Mouse (Mus musculus): ENCODE results near the gene C8g. TPM values are rescaled to one million over a fixed set of nuclear protein-coding genes. Genes with fewer than 3 reads are reported as not detected.

Gene C8g
- polyA plus RNA-seq, 1 experiment from 2014 or later: 6.4 TPM

- no peak for ATAC-seq (ENCODE audit: low FRiP score)
- Histone ChIP-seq H3K36me3 (no peaks in the 10 kb centered on the region), H3K9ac (replicated peaks) (no peak overlapping the region), H3K9me3 (replicated peaks) (no peaks in the 10 kb centered on the region), H3K4me3 (replicated peaks) (no peak overlapping the region), H3K27me3 (replicated peaks) (no peaks in the 10 kb centered on the region), H3K4me1 (no peaks in the 10 kb centered on the region), H3K4me2 (no peak overlapping the region), H3K27ac (replicated peaks) (no peak overlapping the region)
- 86% methylated on average over 8 of the region's 8 CpGs for WGBS
These were observed 24.0 kb downstream of the C8g start for GRCm38 (mm10) chr2:25477541-25477940.

- WGBS: 76% methylated on average over 2 of the region's 2 CpGs
- ATAC-seq (ENCODE audit: low FRiP score): no peak
- peaks cover 10% of the 10 kb centered on the region; the same call in 1 of the 2 replicates for H3K4me1 ChIP-seq
- no peak overlapping the region for H3K4me3 ChIP-seq (replicated peaks)
- H3K27ac ChIP-seq (replicated peaks): no peak overlapping the region
- H3K9ac ChIP-seq (replicated peaks): no peak overlapping the region
- H3K4me2 ChIP-seq: no peak overlapping the region
- H3K9me3 ChIP-seq (replicated peaks): no peaks in the 10 kb centered on the region
- H3K36me3 ChIP-seq: no peaks in the 10 kb centered on the region
- no peaks in the 10 kb centered on the region for H3K27me3 ChIP-seq (replicated peaks)
These were observed 29.0 kb downstream of the C8g start for GRCm38 (mm10) chr2:25472550-25472949.

- WGBS: 65% methylated on average over 6 of the region's 6 CpGs
- Histone ChIP-seq H3K9me3 (replicated peaks) (no peaks in the 10 kb centered on the region), H3K9ac (replicated peaks) (no peak within 1 kb of the TSS)
These were observed 31.6 kb downstream of the C8g start, which contains the start of gene Ptgds for GRCm38 (mm10) chr2:25469969-25470368. Ptgds (minus strand) TSS chr2:25470046.

GRCm38 (mm10) chr2:25468962-25469915 is 32.3 kb downstream of the C8g start:
- no peak overlapping the region for H3K4me3 ChIP-seq (replicated peaks)
- H3K36me3 ChIP-seq: no peaks in the 10 kb centered on the region
- 0 out of 2 replicates have a peak overlapping the region, but pooled peaks have one; percentile 5 for H3K27ac ChIP-seq (replicated peaks)
- no peaks in the 10 kb centered on the region for H3K9me3 ChIP-seq (replicated peaks)
- no peak overlapping the region for H3K4me2 ChIP-seq
- H3K4me1 ChIP-seq: peaks cover 10% of the 10 kb centered on the region; the same call in 1 of the 2 replicates
- 69% methylated on average over 10 of the region's 10 CpGs for WGBS
- H3K27me3 ChIP-seq (replicated peaks): no peaks in the 10 kb centered on the region
- H3K9ac ChIP-seq (replicated peaks): no peak overlapping the region
- ATAC-seq (ENCODE audit: low FRiP score): peak; percentile 58

More at GRCm38 (mm10) chr2:25469969-25470368, 31.6 kb downstream of the C8g start, which contains the start of gene Ptgds:
- no peak for ATAC-seq (ENCODE audit: low FRiP score)
- Histone ChIP-seq H3K36me3 (no peaks in the 10 kb centered on the region), H3K4me1 (peaks cover 10% of the 10 kb centered on the region; the same call in 1 of the 2 replicates), H3K27ac (replicated peaks) (0 out of 2 replicates have a peak within 1 kb of the TSS, but pooled peaks have one; percentile 5), H3K27me3 (replicated peaks) (no peaks in the 10 kb centered on the region), H3K4me3 (replicated peaks) (no peak within 1 kb of the TSS), H3K4me2 (no peak within 1 kb of the TSS)

GRCm38 (mm10) chr2:25467606-25468303 is 33.8 kb downstream of the C8g start:
- 81% methylated on average over 14 of the region's 14 CpGs for WGBS

GRCm38 (mm10) chr2:25465816-25466635 is 35.5 kb downstream of the C8g start:
- WGBS: 55% methylated on average over 10 of the region's 10 CpGs
- Histone ChIP-seq H3K36me3 (no peaks in the 10 kb centered on the region), H3K4me3 (replicated peaks) (no peak overlapping the region), H3K4me2 (no peak overlapping the region), H3K9me3 (replicated peaks) (no peaks in the 10 kb centered on the region), H3K27me3 (replicated peaks) (no peaks in the 10 kb centered on the region), H3K4me1 (peaks cover 20% of the 10 kb centered on the region), H3K27ac (replicated peaks) (no peak overlapping the region), H3K9ac (replicated peaks) (no peak overlapping the region)
- ATAC-seq (ENCODE audit: low FRiP score): no peak

More at GRCm38 (mm10) chr2:25467606-25468303, 33.8 kb downstream of the C8g start:
- H3K27me3 ChIP-seq (replicated peaks): no peaks in the 10 kb centered on the region
- H3K27ac ChIP-seq (replicated peaks): no peak overlapping the region
- no peaks in the 10 kb centered on the region for H3K9me3 ChIP-seq (replicated peaks)
- H3K36me3 ChIP-seq: no peaks in the 10 kb centered on the region
- H3K4me3 ChIP-seq (replicated peaks): no peak overlapping the region
- no peak overlapping the region for H3K4me2 ChIP-seq
- peaks cover 10% of the 10 kb centered on the region; the same call in 1 of the 2 replicates for H3K4me1 ChIP-seq
- no peak for ATAC-seq (ENCODE audit: low FRiP score)
- H3K9ac ChIP-seq (replicated peaks): no peak overlapping the region

- Histone ChIP-seq H3K27ac (replicated peaks) (no peak overlapping the region), H3K9ac (replicated peaks) (no peak overlapping the region)
- WGBS: 90% methylated on average over 2 of the region's 2 CpGs
These were observed 36.3 kb downstream of the C8g start for GRCm38 (mm10) chr2:25465256-25465655.

GRCm38 (mm10) chr2:25463630-25464029 is 37.9 kb downstream of the C8g start:
- no peak for ATAC-seq (ENCODE audit: low FRiP score)

More at GRCm38 (mm10) chr2:25465256-25465655, 36.3 kb downstream of the C8g start:
- Histone ChIP-seq H3K36me3 (no peaks in the 10 kb centered on the region), H3K4me1 (peaks cover 20% of the 10 kb centered on the region), H3K4me3 (replicated peaks) (no peak overlapping the region), H3K4me2 (no peak overlapping the region), H3K9me3 (replicated peaks) (no peaks in the 10 kb centered on the region), H3K27me3 (replicated peaks) (no peaks in the 10 kb centered on the region)
- no peak for ATAC-seq (ENCODE audit: low FRiP score)

GRCm38 (mm10) chr2:25461407-25461806 is 40.1 kb downstream of the C8g start:
- 25% methylated on average over 3 of the region's 3 CpGs for WGBS

More at GRCm38 (mm10) chr2:25463630-25464029, 37.9 kb downstream of the C8g start:
- Histone ChIP-seq H3K4me3 (replicated peaks) (no peak overlapping the region), H3K9ac (replicated peaks) (no peak overlapping the region), H3K36me3 (peaks cover 3% of the 10 kb centered on the region), H3K27me3 (replicated peaks) (no peaks in the 10 kb centered on the region), H3K4me1 (peaks cover 26% of the 10 kb centered on the region), H3K9me3 (replicated peaks) (no peaks in the 10 kb centered on the region), H3K4me2 (no peak overlapping the region), H3K27ac (replicated peaks) (no peak overlapping the region)
- 95% methylated on average over 3 of the region's 3 CpGs for WGBS

GRCm38 (mm10) chr2:25460551-25461309 is 40.8 kb downstream of the C8g start, which contains the start of gene Paxx:
Paxx (minus strand) TSS chr2:25461094.
- peak within 1 kb of the TSS; percentile 78 for H3K9ac ChIP-seq (replicated peaks)
- H3K36me3 ChIP-seq: peaks cover 13% of the 10 kb centered on the region
- no peaks in the 10 kb centered on the region for H3K9me3 ChIP-seq (replicated peaks)
- H3K27me3 ChIP-seq (replicated peaks): no peaks in the 10 kb centered on the region
- under 1% methylated on average over 48 of the region's 48 CpGs for WGBS
- H3K4me2 ChIP-seq: peak within 1 kb of the TSS; percentile 90
- H3K4me3 ChIP-seq (replicated peaks): peak within 1 kb of the TSS; percentile 83
- peak within 1 kb of the TSS; percentile 97 for H3K27ac ChIP-seq (replicated peaks)
- peaks cover 26% of the 10 kb centered on the region for H3K4me1 ChIP-seq
- peak; percentile 91 for ATAC-seq (ENCODE audit: low FRiP score)

More at GRCm38 (mm10) chr2:25461407-25461806, 40.1 kb downstream of the C8g start:
- Histone ChIP-seq H3K27ac (replicated peaks) (peak overlapping the region; percentile 97), H3K4me2 (peak overlapping the region; percentile 90), H3K36me3 (peaks cover 13% of the 10 kb centered on the region), H3K4me3 (replicated peaks) (peak overlapping the region; percentile 83), H3K4me1 (peaks cover 26% of the 10 kb centered on the region), H3K9ac (replicated peaks) (peak overlapping the region; percentile 78), H3K9me3 (replicated peaks) (no peaks in the 10 kb centered on the region), H3K27me3 (replicated peaks) (no peaks in the 10 kb centered on the region)
- peak; percentile 3; the same call in 1 of the 2 replicates for ATAC-seq (ENCODE audit: low FRiP score)

Measured in neural tube, embryonic 15.5 days (tissue).